Mouse (Mus musculus): ENCODE results near the gene Yme1l1. TPM values are rescaled to one million over a fixed set of nuclear protein-coding genes. Genes with fewer than 3 reads are reported as not detected.
A peak's percentile ranks its signal among the peaks of the same experiment; 100 is the strongest.

Yme1l1 gene
- 19.0 and 36.1 TPM in 2 replicates for polyA plus RNA-seq (2011; ENCODE audit: insufficient read depth, insufficient read length, low replicate concordance, missing spikeins)

DNA sequence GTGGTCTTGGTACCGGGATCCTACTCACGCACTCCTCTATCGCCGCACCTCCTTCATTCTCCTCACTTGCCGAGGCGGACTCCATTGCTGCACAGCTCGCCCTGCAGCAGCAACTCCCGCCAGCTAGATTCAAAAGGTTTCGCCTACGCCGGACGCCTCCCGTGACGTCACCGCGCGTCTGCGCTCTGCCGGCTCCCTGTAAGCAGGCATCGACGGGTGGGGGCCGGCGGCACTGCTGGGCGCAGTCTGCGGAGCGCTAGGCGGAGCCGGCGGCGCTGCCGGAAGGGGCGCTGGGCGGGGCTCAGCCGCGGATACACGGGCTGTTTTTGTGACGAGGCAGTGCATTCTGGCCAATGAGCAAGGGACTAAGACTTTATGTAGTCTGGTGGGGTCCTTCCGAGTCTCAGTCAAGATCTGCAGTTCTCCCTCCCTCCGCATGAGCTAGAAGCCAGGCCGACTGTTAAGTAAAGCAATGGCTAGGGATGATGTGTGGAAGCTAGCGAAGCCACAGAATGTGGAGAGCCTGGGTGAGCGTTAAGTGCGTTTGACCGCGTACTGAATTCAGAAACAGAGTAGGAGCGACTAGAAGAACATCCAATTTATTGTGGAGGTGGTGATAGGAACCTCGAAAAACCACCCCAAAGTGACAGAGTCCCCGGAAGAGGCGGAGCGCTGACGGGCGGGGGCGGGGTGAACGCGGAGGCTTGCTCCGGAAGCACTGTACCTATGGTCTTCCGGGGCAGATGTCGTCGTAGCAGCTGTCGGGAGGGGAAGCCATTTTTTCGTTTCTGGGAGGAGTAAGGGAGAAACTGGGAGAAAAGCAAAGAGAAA is at the start of gene Yme1l1, which contains the start of gene Mastl:
Gene Yme1l1, plus strand, starts transcription at position 593 of the 831 bp plus-strand sequence.
Gene Mastl, minus strand, starts transcription at position 248 of the 831 bp plus-strand sequence.
- peak within 1 kb of the TSS; percentile 92 for H3K4me3 ChIP-seq (replicated peaks; ENCODE audit: control insufficient read depth, low read depth, low read length)
- WGBS: under 1% methylated on average over 61 of the region's 61 CpGs
- H3K27ac ChIP-seq (ENCODE audit: control insufficient read depth, insufficient read depth, low read depth, low read length, poor library complexity): peak within 1 kb of the TSS; percentile 98
- no peaks in the 10 kb centered on the region; the same call in 1 of the 2 replicates for H3K4me1 ChIP-seq (ENCODE audit: control insufficient read depth, insufficient read depth, low read length)
- TF ChIP-seq POLR2A (IDR thresholded peaks at IDR 0.05; ENCODE audit: borderline replicate concordance, control insufficient read depth, low read depth, low read length) (peak; percentile 84), CTCF (IDR thresholded peaks at IDR 0.05; ENCODE audit: control insufficient read depth, insufficient read depth, low read length) (peak; percentile 15; the same call in 1 of the 2 replicates)

- Histone ChIP-seq H3K4me1 (ENCODE audit: control insufficient read depth, insufficient read depth, low read length) (no peaks in the 10 kb centered on the region), H3K4me3 (replicated peaks; ENCODE audit: control insufficient read depth, low read depth, low read length) (no peak overlapping the region), H3K27ac (ENCODE audit: control insufficient read depth, insufficient read depth, low read depth, low read length, poor library complexity) (no peak overlapping the region)
- TF ChIP-seq POLR2A (IDR thresholded peaks at IDR 0.05; ENCODE audit: borderline replicate concordance, control insufficient read depth, low read depth, low read length) (no peak), CTCF (IDR thresholded peaks at IDR 0.05; ENCODE audit: control insufficient read depth, insufficient read depth, low read length) (no peak)
Observed at GRCm38 (mm10) chr2:23119573-23119972, 36.6 kb upstream of the Yme1l1 start.

DNA sequence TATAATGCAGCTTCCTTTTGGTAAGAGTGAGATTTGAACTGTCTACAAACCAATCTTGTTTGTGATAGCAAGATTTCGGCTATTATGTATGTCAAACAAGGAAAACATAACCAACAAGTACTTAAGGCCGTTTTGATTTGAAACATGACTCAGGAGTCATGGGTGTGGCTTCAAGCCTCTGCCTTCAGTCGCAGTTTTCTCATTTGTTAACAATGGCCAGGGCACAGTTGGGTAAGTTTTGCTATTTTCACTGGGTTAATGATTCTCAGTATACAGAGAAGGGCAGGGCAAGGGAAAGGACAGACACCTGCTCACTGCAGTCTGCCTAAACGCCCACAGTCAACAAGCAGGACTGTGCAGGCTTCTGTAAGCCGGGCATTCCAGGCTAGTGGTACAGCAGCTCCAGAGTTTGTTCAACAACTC is 959 bp upstream of the Yme1l1 start:
- no peaks in the 10 kb centered on the region; the same call in 1 of the 2 replicates for H3K4me1 ChIP-seq (ENCODE audit: control insufficient read depth, insufficient read depth, low read length)
- 2% methylated on average over 5 of the region's 5 CpGs for WGBS
- peak overlapping the region; percentile 92 for H3K4me3 ChIP-seq (replicated peaks; ENCODE audit: control insufficient read depth, low read depth, low read length)
- peak overlapping the region; percentile 98 for H3K27ac ChIP-seq (ENCODE audit: control insufficient read depth, insufficient read depth, low read depth, low read length, poor library complexity)
- TF ChIP-seq CTCF (IDR thresholded peaks at IDR 0.05; ENCODE audit: control insufficient read depth, insufficient read depth, low read length): no peak
- TF ChIP-seq POLR2A (IDR thresholded peaks at IDR 0.05; ENCODE audit: borderline replicate concordance, control insufficient read depth, low read depth, low read length): no peak

- WGBS: under 1% methylated on average over 17 of the region's 17 CpGs
- Histone ChIP-seq H3K4me1 (ENCODE audit: control insufficient read depth, insufficient read depth, low read length) (no peaks in the 10 kb centered on the region; the same call in 1 of the 2 replicates), H3K27ac (ENCODE audit: control insufficient read depth, insufficient read depth, low read depth, low read length, poor library complexity) (peak overlapping the region; percentile 98), H3K4me3 (replicated peaks; ENCODE audit: control insufficient read depth, low read depth, low read length) (peak overlapping the region; percentile 85)
- TF ChIP-seq CTCF (IDR thresholded peaks at IDR 0.05; ENCODE audit: control insufficient read depth, insufficient read depth, low read length): no peak
- TF ChIP-seq POLR2A (IDR thresholded peaks at IDR 0.05; ENCODE audit: borderline replicate concordance, control insufficient read depth, low read depth, low read length): no peak
Observed at GRCm38 (mm10) chr2:23156608-23157081, 476 bp downstream of the Yme1l1 start.

DNA sequence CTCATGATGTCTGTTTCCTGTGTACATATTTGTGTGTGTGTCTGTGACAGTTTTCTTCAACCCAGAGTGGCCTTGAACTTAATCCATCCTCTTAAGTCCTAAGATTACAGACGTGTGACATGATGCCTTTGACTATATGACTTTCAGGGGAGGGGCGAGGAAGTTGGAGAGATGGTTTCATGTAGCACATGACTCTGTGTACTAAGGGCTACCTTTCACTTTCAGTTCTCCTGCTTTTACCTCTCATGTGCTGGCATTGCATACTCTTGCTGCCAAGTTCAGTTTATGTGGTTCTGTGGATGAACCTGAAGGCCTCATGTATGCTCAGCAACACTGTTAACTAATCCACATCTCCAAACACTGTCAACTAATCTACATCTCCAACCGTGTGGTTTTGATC is 16.1 kb downstream of the Yme1l1 start:
- no peak overlapping the region for H3K27ac ChIP-seq (ENCODE audit: control insufficient read depth, insufficient read depth, low read depth, low read length, poor library complexity)
- TF ChIP-seq POLR2A (IDR thresholded peaks at IDR 0.05; ENCODE audit: borderline replicate concordance, control insufficient read depth, low read depth, low read length) (no peak), CTCF (IDR thresholded peaks at IDR 0.05; ENCODE audit: control insufficient read depth, insufficient read depth, low read length) (no peak)
- WGBS: 72% methylated on average over 3 of the region's 3 CpGs
- H3K4me3 ChIP-seq (replicated peaks; ENCODE audit: control insufficient read depth, low read depth, low read length): no peak overlapping the region
- H3K4me1 ChIP-seq (ENCODE audit: control insufficient read depth, insufficient read depth, low read length): no peaks in the 10 kb centered on the region; the same call in 1 of the 2 replicates

DNA sequence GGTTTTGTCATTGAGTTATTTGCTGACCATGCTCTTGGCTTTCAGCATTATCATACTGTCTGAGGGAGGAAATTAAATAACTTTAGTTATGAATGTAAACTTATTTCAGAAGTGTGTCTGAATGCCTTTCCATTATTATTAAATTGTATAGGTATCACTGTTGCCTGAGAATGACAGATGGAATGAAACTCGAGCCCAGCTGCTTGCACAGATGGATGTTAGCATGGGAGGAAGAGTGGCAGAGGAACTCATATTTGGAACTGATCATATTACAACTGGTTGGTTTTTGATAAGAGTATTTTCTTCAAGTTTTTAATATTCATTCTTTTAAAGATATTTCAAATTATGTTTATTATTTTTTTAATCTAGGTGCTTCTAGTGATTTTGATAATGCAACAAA is 38.2 kb downstream of the Yme1l1 start:
- Histone ChIP-seq H3K4me1 (ENCODE audit: control insufficient read depth, insufficient read depth, low read length) (no peaks in the 10 kb centered on the region), H3K27ac (ENCODE audit: control insufficient read depth, insufficient read depth, low read depth, low read length, poor library complexity) (no peak overlapping the region), H3K4me3 (replicated peaks; ENCODE audit: control insufficient read depth, low read depth, low read length) (no peak overlapping the region)
- TF ChIP-seq POLR2A (IDR thresholded peaks at IDR 0.05; ENCODE audit: borderline replicate concordance, control insufficient read depth, low read depth, low read length): no peak
- TF ChIP-seq CTCF (IDR thresholded peaks at IDR 0.05; ENCODE audit: control insufficient read depth, insufficient read depth, low read length): no peak
- 82% methylated on average over 1 of the region's 1 CpGs for WGBS

DNA sequence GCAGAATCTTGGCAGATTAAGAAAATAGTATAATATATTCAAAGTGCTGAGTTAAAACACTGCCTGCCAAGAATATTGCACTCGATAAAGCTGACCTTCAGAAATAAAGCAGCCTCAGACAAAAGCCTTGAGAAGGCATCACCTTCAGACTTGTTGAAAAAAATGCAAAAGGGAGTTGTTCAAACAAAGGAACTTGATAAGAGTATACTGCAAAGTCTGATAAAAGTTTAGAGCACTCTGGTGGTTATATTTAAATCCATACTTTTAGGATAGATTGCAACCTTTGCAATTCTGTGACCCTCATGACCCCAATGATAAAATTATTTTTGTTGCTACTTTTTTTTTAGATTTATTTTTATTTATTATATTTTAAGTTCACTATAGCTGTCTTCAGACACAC is 44.9 kb downstream of the Yme1l1 start:
- Histone ChIP-seq H3K4me3 (replicated peaks; ENCODE audit: control insufficient read depth, low read depth, low read length) (no peak overlapping the region), H3K4me1 (ENCODE audit: control insufficient read depth, insufficient read depth, low read length) (no peaks in the 10 kb centered on the region), H3K27ac (ENCODE audit: control insufficient read depth, insufficient read depth, low read depth, low read length, poor library complexity) (no peak overlapping the region)
- 57% methylated on average over 1 of the region's 1 CpGs for WGBS
- no peak for TF ChIP-seq CTCF (IDR thresholded peaks at IDR 0.05; ENCODE audit: control insufficient read depth, insufficient read depth, low read length)
- no peak for TF ChIP-seq POLR2A (IDR thresholded peaks at IDR 0.05; ENCODE audit: borderline replicate concordance, control insufficient read depth, low read depth, low read length)

GRCm38 (mm10) chr2:23202900-23203670 is 46.9 kb downstream of the Yme1l1 start:
- Histone ChIP-seq H3K4me1 (ENCODE audit: control insufficient read depth, insufficient read depth, low read length) (no peaks in the 10 kb centered on the region), H3K4me3 (replicated peaks; ENCODE audit: control insufficient read depth, low read depth, low read length) (no peak overlapping the region), H3K27ac (ENCODE audit: control insufficient read depth, insufficient read depth, low read depth, low read length, poor library complexity) (no peak overlapping the region)
- no peak for TF ChIP-seq POLR2A (IDR thresholded peaks at IDR 0.05; ENCODE audit: borderline replicate concordance, control insufficient read depth, low read depth, low read length)
- no peak for TF ChIP-seq CTCF (IDR thresholded peaks at IDR 0.05; ENCODE audit: control insufficient read depth, insufficient read depth, low read length)
- WGBS: 65% methylated on average over 15 of the region's 15 CpGs

Measured in bone marrow, adult 2 months (tissue).